Mouse (Mus musculus): Measurements from ENCODE around the gene Iqsec3. TPM values are rescaled to one million over a fixed set of nuclear protein-coding genes. Genes with fewer than 3 reads are reported as not detected.

Iqsec3 gene
- total RNA-seq (2021): 10 to 100 TPM; 47.8 to 49.0 TPM

DNA sequence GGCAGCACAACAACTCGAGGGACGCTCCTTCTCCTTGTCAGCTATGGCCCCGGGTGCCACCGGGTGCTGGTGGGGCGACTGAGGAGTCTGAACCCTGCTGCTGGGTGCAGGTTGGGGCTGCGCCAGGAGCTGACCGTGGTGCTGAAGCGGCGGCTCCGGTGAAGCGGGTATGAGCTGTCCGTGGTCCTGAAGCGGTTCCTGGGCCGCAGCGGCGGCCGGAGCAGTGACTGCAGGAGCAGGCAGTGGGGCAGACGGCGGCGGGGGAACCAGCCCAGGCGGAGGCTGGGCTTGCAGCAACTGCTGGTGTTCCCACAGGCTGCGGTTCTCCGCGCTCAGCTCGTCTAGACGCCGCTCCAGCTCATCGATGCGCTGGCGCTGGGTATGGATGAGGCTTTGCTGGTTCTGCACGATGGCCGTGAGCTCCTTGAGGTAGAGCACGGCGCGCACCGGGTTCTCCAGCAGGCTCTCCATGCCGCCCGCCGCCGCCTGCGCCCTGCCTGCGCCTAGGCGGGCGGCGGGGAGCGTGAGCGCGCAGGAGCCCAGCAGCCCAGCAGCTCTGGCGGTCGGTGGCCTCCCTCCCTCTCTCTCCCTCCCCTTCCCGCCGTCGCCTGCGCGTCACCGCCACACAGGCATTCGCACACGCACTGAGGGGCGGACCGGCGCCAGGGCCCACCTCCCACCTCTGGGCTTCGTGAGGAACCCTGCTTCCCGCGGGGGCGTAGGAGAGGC, at the start of gene Iqsec3:
Iqsec3 (minus strand) TSS at position 586 of the 729 bp plus-strand sequence.
- intact Hi-C loops (cut with DNase I): no loop called here
- peak; percentile 75 to 91 for DNase-seq (ENCODE audit: extremely low spot score in 1 of 2, low spot score in 2 of 2)

GRCm38 (mm10) chr6:121522106-121522705, 48.7 kb upstream of the Iqsec3 start:
- intact Hi-C loops (cut with DNase I): no loop called here
- no peak for DNase-seq (ENCODE audit: extremely low spot score in 1 of 2, low spot score in 2 of 2)

GRCm38 (mm10) chr6:121521030-121521429, 47.6 kb upstream of the Iqsec3 start:
- intact Hi-C loops (cut with DNase I): no loop called here
- no peak for DNase-seq (ENCODE audit: extremely low spot score in 1 of 2, low spot score in 2 of 2)

- intact Hi-C loops (cut with DNase I): no loop called here
- DNase-seq (ENCODE audit: extremely low spot score in 1 of 2, low spot score in 2 of 2): no peak
These were observed 46.4 kb upstream of the Iqsec3 start for GRCm38 (mm10) chr6:121519896-121520295.

DNA sequence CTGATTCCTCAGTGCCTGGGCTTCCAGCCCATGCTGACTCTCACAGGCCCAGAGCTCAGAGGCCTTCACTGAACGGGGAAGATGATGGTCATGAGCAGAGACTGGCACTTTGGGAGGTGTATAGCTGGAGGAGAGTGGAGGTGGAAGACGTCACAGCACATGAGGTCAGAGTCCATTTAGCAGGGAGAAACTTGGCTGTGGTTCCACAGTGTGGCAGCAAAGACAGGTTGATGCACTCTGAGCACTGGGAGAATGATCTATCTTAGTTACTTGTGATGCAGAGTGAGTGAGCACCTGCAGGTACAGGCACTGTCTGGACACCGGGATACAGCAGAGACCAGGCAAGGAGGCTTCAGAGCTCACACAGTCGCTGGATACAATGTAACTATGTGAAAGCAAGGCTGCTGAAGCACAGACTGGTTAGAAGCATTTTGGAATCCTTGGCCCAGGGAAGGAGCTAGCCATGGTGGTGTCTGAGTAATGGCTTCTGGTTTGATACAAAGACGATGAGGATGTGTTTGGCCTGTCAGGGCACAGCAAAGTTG, 45.9 kb upstream of the Iqsec3 start:
- no peak for DNase-seq (ENCODE audit: extremely low spot score in 1 of 2, low spot score in 2 of 2)
- intact Hi-C loops (cut with DNase I): no loop called here

DNA sequence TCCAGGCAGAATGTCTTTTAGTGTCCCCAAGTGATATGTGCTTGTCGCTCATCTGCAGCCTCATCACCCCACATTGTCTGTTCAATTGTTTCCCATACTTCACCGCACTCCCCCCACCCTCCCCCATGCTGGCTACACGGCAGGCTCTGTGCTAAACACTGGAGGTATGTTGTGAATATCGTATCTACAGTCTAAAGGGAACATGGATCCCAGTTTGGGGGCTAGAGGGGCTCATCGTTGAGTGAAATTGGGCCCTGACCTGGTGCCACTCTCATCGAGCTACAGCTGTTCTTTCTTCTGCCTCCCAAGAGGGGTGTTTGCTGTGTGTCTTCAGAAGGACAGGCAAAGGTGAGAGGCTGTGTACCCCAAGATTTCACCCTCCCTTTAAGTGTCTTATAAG, 44.2 kb upstream of the Iqsec3 start:
- intact Hi-C loops (cut with DNase I): no loop called here
- no peak for DNase-seq (ENCODE audit: extremely low spot score in 1 of 2, low spot score in 2 of 2)

DNA sequence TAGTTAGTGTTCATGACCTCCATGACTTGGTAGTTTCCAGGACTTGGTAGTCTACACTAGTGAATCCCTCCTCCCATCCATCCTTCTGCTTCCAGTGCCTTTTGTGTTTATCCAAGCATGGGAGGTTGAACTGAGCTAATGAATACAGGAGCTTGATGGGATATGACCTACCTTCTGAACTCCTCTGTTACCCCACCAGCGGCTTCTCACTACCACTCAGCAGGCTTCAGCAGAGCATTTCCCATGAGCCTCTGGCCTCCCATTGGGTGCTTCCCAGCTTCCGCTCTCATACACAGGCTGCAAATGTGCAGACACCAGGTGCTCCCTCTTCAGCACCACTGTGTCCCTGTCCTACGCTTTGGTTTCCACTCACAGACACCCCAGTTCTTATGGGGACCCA, 36.9 kb upstream of the Iqsec3 start:
- intact Hi-C loops (cut with DNase I): no loop called here
- no peak for DNase-seq (ENCODE audit: extremely low spot score in 1 of 2, low spot score in 2 of 2)

DNA sequence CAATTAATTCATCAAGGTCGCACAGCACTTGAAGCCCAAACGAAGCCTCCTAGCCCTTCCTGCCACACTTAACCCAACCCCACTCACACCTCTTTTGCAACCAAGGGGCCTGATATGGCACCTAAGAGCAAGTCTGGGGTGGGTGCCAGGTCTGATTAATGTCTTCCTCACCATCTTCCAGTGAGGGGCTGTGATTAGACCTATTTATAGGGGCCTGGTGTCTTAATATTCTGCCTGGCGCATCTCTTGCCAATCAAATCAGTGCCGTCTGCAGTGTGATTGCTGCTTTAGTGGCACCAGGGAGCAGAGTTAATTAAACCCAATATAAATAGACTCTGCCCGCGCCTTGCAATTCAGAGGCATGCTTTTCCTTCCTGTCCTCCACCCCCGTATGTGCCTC, 36.4 kb upstream of the Iqsec3 start:
- intact Hi-C loops (cut with DNase I): no loop called here
- DNase-seq (ENCODE audit: extremely low spot score in 1 of 2, low spot score in 2 of 2): no peak

- no peak for DNase-seq (ENCODE audit: extremely low spot score in 1 of 2, low spot score in 2 of 2)
- intact Hi-C loops (cut with DNase I): no loop called here
These were observed 34.8 kb upstream of the Iqsec3 start for GRCm38 (mm10) chr6:121508266-121508665.

DNA sequence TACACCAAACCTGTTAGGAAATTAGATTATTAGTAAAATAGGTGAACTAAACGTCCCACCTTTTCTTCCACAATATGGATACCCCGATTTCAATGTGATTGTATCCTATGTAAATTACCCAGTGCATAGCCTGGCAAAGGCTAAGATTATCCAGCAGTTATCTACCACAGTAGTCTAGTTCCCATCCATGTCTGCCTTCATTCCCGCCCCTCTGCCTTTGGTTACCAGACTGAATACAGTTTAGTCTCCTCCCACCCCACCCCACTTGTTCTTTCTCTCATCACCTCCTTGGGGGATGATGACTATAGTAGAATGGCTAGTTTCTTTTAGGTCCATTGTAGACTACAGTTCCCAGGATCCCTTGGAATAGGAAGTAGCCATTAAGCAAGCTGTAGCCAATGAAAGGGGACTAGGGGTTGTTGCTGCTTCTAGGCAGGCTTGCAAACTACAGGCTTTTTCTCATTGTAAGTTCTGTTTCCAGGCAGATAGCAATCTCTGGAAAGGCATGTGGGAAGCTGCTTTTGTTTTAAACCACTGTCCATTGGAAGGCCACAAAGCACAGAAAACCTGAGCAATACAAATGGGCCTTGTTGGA, 27.7 kb upstream of the Iqsec3 start:
- no peak for DNase-seq (ENCODE audit: extremely low spot score in 1 of 2, low spot score in 2 of 2)
- intact Hi-C loops (cut with DNase I): no loop called here

DNA sequence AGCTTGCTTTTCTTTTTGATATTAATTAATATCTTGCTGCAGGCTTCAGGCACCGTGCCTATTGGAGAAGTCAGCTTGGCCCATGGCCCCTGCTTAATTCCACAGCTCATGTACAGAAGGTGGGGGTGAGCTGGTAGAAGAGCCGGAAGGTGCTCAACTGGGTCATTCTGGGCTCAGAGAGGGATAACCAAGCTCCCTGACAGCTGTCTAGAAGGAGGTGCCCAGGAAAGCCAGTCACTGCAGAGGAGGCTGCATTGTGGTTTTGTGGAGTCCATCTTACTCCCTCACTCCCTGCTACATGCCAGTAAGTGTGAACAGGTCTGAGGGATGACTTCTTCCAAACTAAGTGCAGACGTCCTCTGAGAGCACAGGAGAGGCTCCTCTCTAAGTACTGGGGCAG, 26.4 kb upstream of the Iqsec3 start:
- no peak for DNase-seq (ENCODE audit: extremely low spot score in 1 of 2, low spot score in 2 of 2)
- intact Hi-C loops (cut with DNase I): no loop called here

- intact Hi-C loops (cut with DNase I): no loop called here
- DNase-seq (ENCODE audit: extremely low spot score in 1 of 2, low spot score in 2 of 2): peak in 1 of 2 experiments; percentile 43
These were observed 25.5 kb upstream of the Iqsec3 start for GRCm38 (mm10) chr6:121498819-121499535.

DNA sequence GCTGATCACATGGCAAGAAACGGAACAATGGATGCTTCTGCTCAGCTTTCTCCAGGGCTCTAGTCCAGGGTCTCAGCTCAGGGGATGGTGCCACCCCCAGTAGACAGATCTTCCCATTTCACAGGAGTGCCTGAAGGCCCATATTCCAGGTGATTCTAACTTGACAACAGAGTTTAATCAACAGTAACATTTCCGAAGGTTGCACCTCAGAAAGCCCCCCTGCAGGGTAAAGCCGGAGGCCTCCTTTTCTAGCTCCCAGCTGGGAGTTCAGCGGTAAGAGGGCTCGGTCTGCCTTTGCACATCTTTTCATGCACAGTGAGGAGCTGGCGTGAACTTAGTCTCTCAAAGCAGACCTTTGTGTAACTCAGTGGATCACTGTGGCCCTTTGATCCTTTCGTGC, 22.1 kb upstream of the Iqsec3 start:
- intact Hi-C loops (cut with DNase I): no loop called here
- no peak for DNase-seq (ENCODE audit: extremely low spot score in 1 of 2, low spot score in 2 of 2)

- DNase-seq (ENCODE audit: extremely low spot score in 1 of 2, low spot score in 2 of 2): no peak
- intact Hi-C loops (cut with DNase I): no loop called here
These were observed 21.5 kb upstream of the Iqsec3 start for GRCm38 (mm10) chr6:121495026-121495425.

DNA sequence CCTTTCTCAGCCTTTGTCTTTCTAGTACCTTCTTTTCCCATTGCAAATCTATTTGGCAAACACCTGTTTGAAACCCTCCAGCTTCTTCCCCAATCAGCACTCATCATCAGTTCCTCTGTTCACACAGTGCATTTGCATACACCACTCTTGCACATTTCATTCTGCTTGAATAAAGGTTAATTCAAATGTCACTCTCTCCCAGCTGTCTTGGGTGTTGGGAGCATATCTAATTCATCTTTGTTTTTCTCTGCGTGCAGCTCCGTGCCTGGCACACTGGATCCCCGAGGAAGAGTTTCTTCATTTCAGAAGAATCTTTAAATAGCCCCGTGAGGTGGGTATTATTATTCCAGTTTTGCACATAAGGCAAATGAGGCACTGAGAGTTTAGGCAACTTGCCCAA, 20.8 kb upstream of the Iqsec3 start:
- DNase-seq (ENCODE audit: extremely low spot score in 1 of 2, low spot score in 2 of 2): no peak
- intact Hi-C loops (cut with DNase I): no loop called here

DNA sequence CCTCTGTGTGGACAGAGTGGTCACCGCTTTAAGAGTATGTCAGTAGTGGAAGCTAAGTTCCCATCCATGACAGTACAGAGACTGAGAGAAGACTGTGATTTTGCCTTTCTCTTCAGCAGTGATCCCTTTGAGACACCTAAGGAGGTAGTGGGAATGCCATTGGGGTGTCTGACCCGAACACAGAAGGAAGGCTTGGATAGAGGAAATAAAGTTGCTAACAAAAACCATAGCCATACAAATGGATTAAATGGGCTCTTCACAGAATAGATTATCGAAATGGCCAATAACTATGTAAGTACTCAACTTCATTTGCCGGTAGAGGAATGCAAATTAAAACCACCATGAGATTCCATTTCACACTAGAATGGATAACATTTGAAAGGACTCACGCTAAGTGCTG, 17.9 kb upstream of the Iqsec3 start:
- intact Hi-C loops (cut with DNase I): no loop called here
- no peak for DNase-seq (ENCODE audit: extremely low spot score in 1 of 2, low spot score in 2 of 2)

GRCm38 (mm10) chr6:121472273-121472672, 1.2 kb downstream of the Iqsec3 start:
- DNase-seq (ENCODE audit: extremely low spot score in 1 of 2, low spot score in 2 of 2): no peak
- intact Hi-C loops (cut with DNase I): no loop called here

DNA sequence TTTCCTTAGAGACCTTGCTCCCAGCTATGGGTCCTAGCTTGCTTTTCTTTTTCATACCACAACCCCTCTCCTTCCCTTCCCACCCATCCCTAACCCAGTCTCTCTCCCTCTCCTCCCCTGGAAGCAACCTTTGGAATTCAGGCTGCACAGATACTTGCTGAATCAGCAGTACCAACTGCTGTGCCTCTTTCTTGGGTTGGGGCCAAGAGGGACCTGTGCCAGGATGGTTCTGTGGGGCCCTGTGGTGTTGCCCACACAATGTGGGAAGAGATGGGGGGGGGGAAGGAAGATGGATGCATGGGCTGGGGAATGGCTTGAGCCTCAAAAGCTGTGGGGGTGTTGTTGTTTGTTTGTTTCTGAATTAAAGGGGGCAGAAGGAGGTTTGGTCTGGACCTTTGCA, 5.2 kb downstream of the Iqsec3 start:
- DNase-seq (ENCODE audit: extremely low spot score in 1 of 2, low spot score in 2 of 2): peak in 1 of 2 experiments; percentile 66
- intact Hi-C loops (cut with DNase I): no loop called here

- peak in 1 of 2 experiments; percentile 55 for DNase-seq (ENCODE audit: extremely low spot score in 1 of 2, low spot score in 2 of 2)
- intact Hi-C loops (cut with DNase I): no loop called here
These were observed 10.7 kb downstream of the Iqsec3 start for GRCm38 (mm10) chr6:121462628-121463340.

All from left cerebral cortex, postnatal 10 days (tissue).